Mouse (Mus musculus): Measurements from ENCODE around the gene Chmp1a. TPM values are rescaled to one million over a fixed set of nuclear protein-coding genes. Genes with fewer than 3 reads are reported as not detected.
A peak's percentile ranks its signal among the peaks of the same experiment; 100 is the strongest.
"Not testable (repeated sequence)": the region's sequence is repeated elsewhere in the genome, so short reads cannot be mapped to it uniquely, and the experiment has no call there.

The Chmp1a gene
- polyA plus RNA-seq, 1 experiment from 2014 or later = 182 TPM

GRCm38 (mm10) chr8:123228416-123228815 is 15.9 kb upstream of the Chmp1a start:
- Histone ChIP-seq H3K27ac (replicated peaks) (no peak overlapping the region), H3K4me3 (replicated peaks) (no peak overlapping the region), H3K4me1 (peaks cover 22% of the 10 kb centered on the region), H3K36me3 (peaks cover 29% of the 10 kb centered on the region), H3K9ac (replicated peaks) (no peak overlapping the region), H3K27me3 (replicated peaks) (0 out of 2 replicates have a peak, but pooled peaks cover 4% of the 10 kb centered on the region), H3K4me2 (no peak overlapping the region), H3K9me3 (replicated peaks) (no peaks in the 10 kb centered on the region)
- 88% methylated on average over 1 of the region's 1 CpGs for WGBS
- ATAC-seq (ENCODE audit: low FRiP score) = no peak

GRCm38 (mm10) chr8:123224278-123225266 is 12.0 kb upstream of the Chmp1a start, which contains the start of gene Cdk10:
Cdk10 (plus strand) TSS chr8:123224842.
- Histone ChIP-seq H3K4me2 (peak within 1 kb of the TSS; percentile 92), H3K36me3 (peaks cover 24% of the 10 kb centered on the region), H3K4me1 (peaks cover 19% of the 10 kb centered on the region), H3K4me3 (replicated peaks) (peak within 1 kb of the TSS; percentile 82), H3K27me3 (replicated peaks) (no peaks in the 10 kb centered on the region), H3K9ac (replicated peaks) (peak within 1 kb of the TSS; percentile 90), H3K9me3 (replicated peaks) (no peaks in the 10 kb centered on the region), H3K27ac (replicated peaks) (peak within 1 kb of the TSS; percentile 90)
- 3% methylated on average over 59 of the region's 59 CpGs for WGBS
- ATAC-seq (ENCODE audit: low FRiP score) = peak; percentile 90

- Histone ChIP-seq H3K27me3 (replicated peaks) (no peaks in the 10 kb centered on the region), H3K4me3 (replicated peaks) (no peak overlapping the region), H3K27ac (replicated peaks) (no peak overlapping the region), H3K36me3 (no peaks in the 10 kb centered on the region), H3K4me2 (no peak overlapping the region), H3K9me3 (replicated peaks) (no peaks in the 10 kb centered on the region), H3K9ac (replicated peaks) (no peak overlapping the region), H3K4me1 (peaks cover 16% of the 10 kb centered on the region)
- no peak for ATAC-seq (ENCODE audit: low FRiP score)
- WGBS = 81% methylated on average over 1 of the region's 1 CpGs
Observed at GRCm38 (mm10) chr8:123220917-123221316, 8.4 kb upstream of the Chmp1a start.

- Histone ChIP-seq H3K27ac (replicated peaks) (no peak overlapping the region), H3K36me3 (no peaks in the 10 kb centered on the region), H3K9me3 (replicated peaks) (no peaks in the 10 kb centered on the region), H3K4me1 (peaks cover 30% of the 10 kb centered on the region), H3K27me3 (replicated peaks) (no peaks in the 10 kb centered on the region), H3K9ac (replicated peaks) (no peak overlapping the region), H3K4me3 (replicated peaks) (no peak overlapping the region), H3K4me2 (no peak overlapping the region)
- 86% methylated on average over 3 of the region's 3 CpGs for WGBS
- no peak for ATAC-seq (ENCODE audit: low FRiP score)
Observed at GRCm38 (mm10) chr8:123215430-123215829, 2.9 kb upstream of the Chmp1a start.

- peak overlapping the region; percentile 91 for H3K4me2 ChIP-seq
- peak overlapping the region; percentile 99 for H3K9ac ChIP-seq (replicated peaks)
- H3K27me3 ChIP-seq (replicated peaks) = no peaks in the 10 kb centered on the region
- peak overlapping the region; percentile 94 for H3K4me3 ChIP-seq (replicated peaks)
- 20% methylated on average over 22 of the region's 22 CpGs for WGBS
- peak overlapping the region; percentile 66 for H3K27ac ChIP-seq (replicated peaks)
- peak; percentile 16 for ATAC-seq (ENCODE audit: low FRiP score)
- H3K36me3 ChIP-seq = peaks cover 18% of the 10 kb centered on the region
- no peaks in the 10 kb centered on the region for H3K9me3 ChIP-seq (replicated peaks)
- H3K4me1 ChIP-seq = peaks cover 30% of the 10 kb centered on the region
Observed at GRCm38 (mm10) chr8:123213118-123213772, 682 bp upstream of the Chmp1a start.

DNA sequence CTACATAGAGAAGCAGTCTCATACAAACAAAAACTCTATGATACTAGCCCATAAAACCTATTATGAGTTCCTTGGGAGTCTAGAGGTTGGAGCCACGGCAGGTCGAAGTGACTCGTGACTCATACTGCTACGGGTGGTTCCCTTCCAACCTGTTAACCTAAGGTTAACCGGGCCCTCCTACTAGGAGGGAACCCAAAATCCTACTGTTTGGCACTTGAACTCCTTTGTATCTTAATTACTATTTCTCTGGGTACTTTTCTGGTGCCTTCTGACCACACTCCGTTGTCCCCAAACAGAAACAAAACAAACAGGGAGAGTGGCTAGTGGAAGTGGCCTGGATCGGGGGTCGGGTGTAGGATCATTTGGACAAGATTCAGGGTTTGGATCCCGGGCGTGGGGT is 687 bp downstream of the Chmp1a start:
- WGBS = 50% methylated on average over 10 of the region's 10 CpGs
- Histone ChIP-seq H3K9me3 (replicated peaks) (no peaks in the 10 kb centered on the region), H3K9ac (replicated peaks) (peak overlapping the region; percentile 99), H3K4me3 (replicated peaks) (peak overlapping the region; percentile 94), H3K4me1 (peaks cover 30% of the 10 kb centered on the region), H3K36me3 (peaks cover 31% of the 10 kb centered on the region), H3K27me3 (replicated peaks) (no peaks in the 10 kb centered on the region), H3K27ac (replicated peaks) (no peak overlapping the region), H3K4me2 (peak overlapping the region; percentile 91)
- no peak for ATAC-seq (ENCODE audit: low FRiP score)

DNA sequence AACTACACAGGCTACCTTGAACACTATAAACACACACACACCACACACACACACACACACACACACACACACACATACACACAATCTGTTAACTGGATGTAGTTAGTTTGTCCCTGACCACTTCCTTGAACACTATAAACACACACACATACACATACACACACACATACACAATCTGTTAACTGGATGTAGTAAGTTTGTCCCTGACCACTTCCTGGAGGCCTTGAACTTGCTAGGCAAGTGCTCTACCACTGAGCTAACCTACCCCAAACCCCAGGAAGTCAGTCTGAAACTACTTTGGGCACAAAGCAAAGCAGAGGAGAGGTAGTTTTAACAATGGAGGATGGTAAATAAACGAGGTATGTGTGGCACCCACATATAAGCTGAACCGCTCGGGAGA is 9.0 kb downstream of the Chmp1a start:
- Histone ChIP-seq H3K9me3 (replicated peaks) (no peaks in the 10 kb centered on the region), H3K4me3 (replicated peaks) (no peak overlapping the region), H3K36me3 (peaks cover 36% of the 10 kb centered on the region), H3K9ac (replicated peaks) (no peak overlapping the region), H3K4me1 (peaks cover 3% of the 10 kb centered on the region), H3K27me3 (replicated peaks) (no peaks in the 10 kb centered on the region), H3K27ac (replicated peaks) (no peak overlapping the region), H3K4me2 (no peak overlapping the region)
- WGBS = 84% methylated on average over 3 of the region's 3 CpGs
- no peak for ATAC-seq (ENCODE audit: low FRiP score)

GRCm38 (mm10) chr8:123202288-123202687 is 10.3 kb downstream of the Chmp1a start:
- Histone ChIP-seq H3K27ac (replicated peaks) (0 out of 2 replicates have a peak overlapping the region, but pooled peaks have one; percentile 28), H3K9me3 (replicated peaks) (no peaks in the 10 kb centered on the region), H3K4me1 (peaks cover 3% of the 10 kb centered on the region), H3K36me3 (peaks cover 24% of the 10 kb centered on the region), H3K9ac (replicated peaks) (0 out of 2 replicates have a peak overlapping the region, but pooled peaks have one; percentile 26), H3K27me3 (replicated peaks) (no peaks in the 10 kb centered on the region), H3K4me2 (no peak overlapping the region), H3K4me3 (replicated peaks) (no peak overlapping the region)
- no peak for ATAC-seq (ENCODE audit: low FRiP score)
- WGBS = 20% methylated on average over 5 of the region's 5 CpGs

GRCm38 (mm10) chr8:123199864-123200263 is 12.7 kb downstream of the Chmp1a start:
- Histone ChIP-seq H3K36me3 (0 out of 2 replicates have a peak, but pooled peaks cover 6% of the 10 kb centered on the region), H3K4me3 (replicated peaks) (no peak overlapping the region), H3K27me3 (replicated peaks) (no peaks in the 10 kb centered on the region), H3K9ac (replicated peaks) (no peak overlapping the region), H3K4me1 (peaks cover 3% of the 10 kb centered on the region), H3K9me3 (replicated peaks) (no peaks in the 10 kb centered on the region), H3K27ac (replicated peaks) (no peak overlapping the region), H3K4me2 (no peak overlapping the region)
- WGBS = 72% methylated on average over 14 of the region's 14 CpGs
- no peak for ATAC-seq (ENCODE audit: low FRiP score)

GRCm38 (mm10) chr8:123197016-123197415 is 15.5 kb downstream of the Chmp1a start:
- not testable (repeated sequence) for H3K9ac ChIP-seq (replicated peaks); H3K4me2 ChIP-seq; H3K36me3 ChIP-seq; H3K4me1 ChIP-seq; H3K4me3 ChIP-seq (replicated peaks); H3K27me3 ChIP-seq (replicated peaks); H3K9me3 ChIP-seq (replicated peaks); ATAC-seq (ENCODE audit: low FRiP score); H3K27ac ChIP-seq (replicated peaks)
- 76% methylated on average over 5 of the region's 5 CpGs for WGBS

- Histone ChIP-seq H3K27me3 (replicated peaks) (no peaks in the 10 kb centered on the region), H3K4me1 (peaks cover 7% of the 10 kb centered on the region; the same call in 1 of the 2 replicates), H3K27ac (replicated peaks) (no peak overlapping the region), H3K9ac (replicated peaks) (no peak overlapping the region), H3K4me3 (replicated peaks) (no peak overlapping the region), H3K36me3 (no peaks in the 10 kb centered on the region), H3K9me3 (replicated peaks) (no peaks in the 10 kb centered on the region), H3K4me2 (no peak overlapping the region)
- 75% methylated on average over 9 of the region's 9 CpGs for WGBS
- ATAC-seq (ENCODE audit: low FRiP score) = no peak
Observed at GRCm38 (mm10) chr8:123193771-123194170, 18.8 kb downstream of the Chmp1a start.

Data from neural tube, embryonic 15.5 days (tissue).